Mouse (Mus musculus) embryonic facial prominence, embryonic 10.5 days (tissue): ENCODE results near the gene Epor. TPM values are rescaled to one million over a fixed set of nuclear protein-coding genes. Genes with fewer than 3 reads are reported as not detected.
A peak's percentile ranks its signal among the peaks of the same experiment; 100 is the strongest.

Source experiments
- DNase-seq: peaks from one replicate; pipeline ENCODE4 v3.0.0-alpha.2; 2017; ENCODE audit warnings: low spot score
- H3K27ac ChIP-seq: fragments of 300-500 bp; sonication (generic); replicated peaks from 2 replicates; pipeline ENCODE4 v1.5.1; 2016; ENCODE audit warnings: mild to moderate bottlenecking
- H3K27me3 ChIP-seq: fragments of 300-500 bp; sonication (generic); replicated peaks from 2 replicates; pipeline ENCODE4 v1.6.1; 2016; ENCODE audit warnings: low read depth, mild to moderate bottlenecking; ENCODE audit not compliant: poor library complexity, severe bottlenecking
- H3K36me3 ChIP-seq: fragments of 300-500 bp; sonication (generic); replicated peaks from 2 replicates; pipeline ENCODE4 v1.6.1; 2016; ENCODE audit warnings: mild to moderate bottlenecking, moderate library complexity
- H3K4me1 ChIP-seq: fragments of 300-500 bp; sonication (generic); 2 replicates; pipeline ENCODE4 v1.6.1; 2016
- H3K4me3 ChIP-seq: fragments of 300-500 bp; sonication (generic); 2 replicates; pipeline ENCODE4 v1.5.1; 2016; ENCODE audit warnings: mild to moderate bottlenecking, moderate library complexity
- H3K9me3 ChIP-seq: fragments of 300-500 bp; sonication (generic); 2 replicates; pipeline ENCODE4 v1.6.1; 2016; ENCODE audit warnings: mild to moderate bottlenecking
- WGBS: fragments of 180-500 bp; shearing (Covaris S2); methylation state at CpG from one replicate; pipeline ENCODE4 v1.1.7; 2016; 5-methylcytosine and 5-hydroxymethylcytosine counted together
- polyA plus RNA-seq: library from polyadenylated mRNA; unstranded; fragments of >200 nt; fragmentation: Nextera tagmentation; extraction: Ambion mirVana; gene quantifications from 2 replicates; pipeline ENCODE4 v1.2.1, GENCODE M21; 2016

Gene Epor
- polyA plus RNA-seq, 1 experiment from 2014 or later = 8.6 TPM

DNA sequence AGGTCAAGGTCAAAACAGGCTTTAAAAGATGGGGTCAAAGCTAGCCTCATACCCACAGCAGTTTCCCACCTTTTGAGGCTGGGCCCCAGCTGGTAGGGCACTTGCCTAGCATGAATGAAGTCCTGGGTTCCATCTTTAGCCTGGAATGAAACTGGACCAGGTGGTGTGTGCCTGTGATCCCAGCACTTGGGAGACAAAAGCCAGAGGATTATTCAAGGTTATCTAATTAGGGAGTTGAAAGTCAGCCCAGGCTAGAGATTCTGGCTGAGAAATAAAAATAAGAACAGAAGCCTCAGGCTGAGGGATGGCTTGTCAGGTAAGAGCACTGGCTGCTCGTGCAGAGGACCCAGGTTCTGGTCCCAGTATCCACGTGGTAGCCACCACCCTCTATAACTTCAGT, 31.3 kb downstream of the Epor start:
- H3K36me3 ChIP-seq = no peaks in the 10 kb centered on the region
- no peak overlapping the region for H3K27ac ChIP-seq
- no peaks in the 10 kb centered on the region for H3K9me3 ChIP-seq
- no peak overlapping the region for H3K4me3 ChIP-seq
- H3K4me1 ChIP-seq = peaks cover 16% of the 10 kb centered on the region
- 66% methylated on average over 2 of the region's 2 CpGs for WGBS
- DNase-seq = no peak
- peaks cover 21% of the 10 kb centered on the region for H3K27me3 ChIP-seq

DNA sequence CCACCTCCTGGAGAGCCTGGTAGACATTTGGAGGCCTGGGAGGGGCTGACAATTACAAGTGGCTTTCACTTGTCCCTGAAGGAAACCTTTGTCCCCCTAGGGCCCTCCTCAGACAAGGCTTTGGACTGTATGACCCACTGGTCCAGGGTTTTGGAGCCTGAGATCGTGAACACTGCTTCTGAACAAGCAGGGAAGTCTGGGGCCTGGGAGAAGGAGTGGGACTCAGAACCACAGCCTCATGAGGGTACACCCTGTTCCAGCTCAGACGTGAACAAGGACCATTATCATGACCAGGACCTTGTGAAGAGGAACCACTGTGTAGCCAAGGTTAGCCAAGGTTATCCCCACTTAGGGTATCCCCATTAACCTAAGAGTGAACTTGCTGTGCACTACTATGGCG, 34.1 kb downstream of the Epor start:
- Histone ChIP-seq H3K4me3 (no peak overlapping the region), H3K4me1 (peaks cover 17% of the 10 kb centered on the region), H3K27ac (no peak overlapping the region), H3K36me3 (peaks cover 12% of the 10 kb centered on the region; the same call in 1 of the 2 replicates), H3K9me3 (no peaks in the 10 kb centered on the region), H3K27me3 (peaks cover 12% of the 10 kb centered on the region)
- no peak for DNase-seq
- 80% methylated on average over 3 of the region's 3 CpGs for WGBS

DNA sequence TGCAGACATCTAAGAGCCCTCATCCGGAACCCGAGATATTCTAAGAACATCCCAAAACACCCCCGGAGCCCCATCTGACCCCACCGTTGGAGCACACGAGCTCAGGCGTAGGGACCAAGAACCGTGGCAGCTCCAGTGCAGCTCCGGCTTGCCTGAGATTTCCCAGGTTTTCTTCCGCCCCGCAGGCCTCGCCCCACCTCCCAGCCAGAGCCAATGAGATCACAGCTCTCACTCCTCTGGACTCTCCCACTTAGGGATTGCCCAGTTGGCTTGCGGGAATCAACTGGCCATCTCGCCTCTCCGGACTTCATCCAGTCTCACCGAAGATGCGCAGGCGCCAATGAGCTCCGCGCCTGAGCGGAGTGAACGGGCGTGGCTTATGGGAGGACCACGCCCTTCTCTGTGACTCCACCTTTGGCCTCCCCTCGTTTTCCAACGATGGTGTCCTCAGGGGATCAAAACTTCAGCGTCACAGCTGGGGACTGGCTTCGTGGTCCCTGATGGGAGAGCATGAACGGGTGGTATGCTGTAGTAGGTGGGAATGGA, 36.0 kb downstream of the Epor start, which contains the start of the genes Ccdc159 and Tmem205:
Gene Ccdc159 (plus strand): TSS at position 264 of the 546 bp plus-strand sequence.
Gene Tmem205 (minus strand): TSS at position 349 of the 546 bp plus-strand sequence.
- peak within 1 kb of the TSS; percentile 63 for H3K4me3 ChIP-seq
- peak; percentile 96 for DNase-seq
- H3K4me1 ChIP-seq = peaks cover 17% of the 10 kb centered on the region
- no peaks in the 10 kb centered on the region for H3K9me3 ChIP-seq
- H3K27ac ChIP-seq = peak within 1 kb of the TSS; percentile 81
- no peaks in the 10 kb centered on the region for H3K27me3 ChIP-seq
- H3K36me3 ChIP-seq = peaks cover 17% of the 10 kb centered on the region; the same call in 1 of the 2 replicates
- WGBS = under 1% methylated on average over 28 of the region's 28 CpGs

DNA sequence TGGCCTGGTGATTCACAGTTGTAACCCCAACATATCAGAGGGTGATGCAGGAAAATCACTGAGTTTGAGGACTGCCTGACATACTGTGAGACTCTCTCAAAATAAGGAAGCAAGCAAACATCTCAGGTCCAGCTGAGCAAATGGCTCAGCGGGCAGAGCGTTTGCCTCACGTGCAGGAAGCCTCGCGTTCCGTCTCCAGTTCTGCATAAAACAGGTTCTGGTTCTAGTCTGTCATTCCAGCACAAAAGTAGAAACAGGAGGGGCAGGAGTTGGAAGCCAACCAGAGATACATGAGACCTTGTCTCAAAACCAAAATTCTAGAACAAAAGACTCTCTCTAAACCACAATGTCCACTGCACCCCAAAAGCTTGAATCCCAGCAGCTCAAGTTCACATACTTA, 36.5 kb downstream of the Epor start:
- peaks cover 19% of the 10 kb centered on the region; the same call in 1 of the 2 replicates for H3K36me3 ChIP-seq
- H3K27ac ChIP-seq = peak overlapping the region; percentile 81
- DNase-seq = no peak
- H3K4me1 ChIP-seq = peaks cover 17% of the 10 kb centered on the region
- H3K9me3 ChIP-seq = no peaks in the 10 kb centered on the region
- peak overlapping the region; percentile 63 for H3K4me3 ChIP-seq
- 5% methylated on average over 6 of the region's 6 CpGs for WGBS
- H3K27me3 ChIP-seq = no peaks in the 10 kb centered on the region

DNA sequence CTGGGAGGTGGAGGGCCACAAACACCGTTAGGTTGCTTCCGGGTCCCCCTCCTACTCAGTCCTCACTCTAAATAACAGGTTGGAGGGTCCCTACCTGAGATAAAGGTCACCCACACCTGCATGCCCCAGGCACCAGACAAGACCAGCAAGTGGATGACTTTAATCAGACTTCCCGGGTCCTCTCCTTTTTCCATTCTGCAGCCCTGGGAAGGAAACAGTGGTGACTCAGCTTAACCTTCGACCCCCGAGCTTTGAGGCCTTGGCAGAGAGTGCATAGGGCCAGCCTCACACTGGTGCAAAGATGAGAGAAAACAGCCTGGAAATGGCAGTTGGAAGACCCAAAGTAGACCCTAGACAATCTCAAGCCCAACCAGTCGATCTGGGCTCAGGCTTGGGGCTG, 37.2 kb downstream of the Epor start:
- Histone ChIP-seq H3K9me3 (no peaks in the 10 kb centered on the region), H3K4me1 (peaks cover 17% of the 10 kb centered on the region), H3K27ac (no peak overlapping the region), H3K27me3 (no peaks in the 10 kb centered on the region), H3K4me3 (peak overlapping the region; percentile 63), H3K36me3 (peaks cover 22% of the 10 kb centered on the region; the same call in 1 of the 2 replicates)
- no peak for DNase-seq
- 76% methylated on average over 6 of the region's 6 CpGs for WGBS

DNA sequence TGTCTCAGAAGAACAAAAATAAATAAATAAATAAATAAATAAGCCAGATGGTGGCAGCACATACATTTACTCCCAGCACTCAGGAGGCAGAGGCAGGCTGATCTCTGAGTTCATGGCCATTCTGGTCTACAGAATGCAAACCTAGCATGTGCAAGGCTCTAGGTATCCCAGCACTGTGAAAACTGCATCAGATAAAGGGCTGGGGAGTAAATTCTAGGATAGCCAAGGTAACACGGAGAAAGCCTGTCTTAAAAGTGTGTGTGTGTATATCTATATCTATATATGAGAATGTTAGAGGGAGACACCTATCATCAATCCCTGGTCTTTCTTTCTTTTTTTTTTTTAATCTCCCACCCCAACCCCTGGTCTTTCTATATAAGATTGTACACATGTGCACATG, 37.8 kb downstream of the Epor start:
- Histone ChIP-seq H3K9me3 (no peaks in the 10 kb centered on the region), H3K4me3 (no peak overlapping the region), H3K27ac (no peak overlapping the region), H3K36me3 (peaks cover 22% of the 10 kb centered on the region; the same call in 1 of the 2 replicates), H3K4me1 (peaks cover 17% of the 10 kb centered on the region), H3K27me3 (no peaks in the 10 kb centered on the region)
- 97% methylated on average over 1 of the region's 1 CpGs for WGBS
- no peak for DNase-seq

DNA sequence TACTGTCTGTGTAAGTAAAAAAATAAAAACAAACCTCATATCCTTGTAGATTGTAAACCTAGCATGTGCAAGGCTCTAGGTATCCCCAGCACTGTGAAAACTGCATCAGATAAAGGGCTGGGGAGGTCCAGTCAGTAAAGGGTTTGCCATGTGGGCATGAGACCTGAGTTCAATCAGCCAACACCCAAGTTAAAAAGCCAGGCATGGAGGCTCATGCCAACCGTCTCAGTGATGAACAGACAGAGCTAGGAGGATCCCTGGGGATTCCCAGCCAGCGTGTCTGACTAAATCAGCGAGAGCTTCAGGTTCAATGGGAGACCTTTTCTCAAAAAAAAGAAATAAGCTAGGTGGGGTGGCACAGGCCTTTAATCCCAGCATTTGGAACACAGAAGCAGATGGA, 38.3 kb downstream of the Epor start:
- peaks cover 17% of the 10 kb centered on the region for H3K4me1 ChIP-seq
- WGBS = 91% methylated on average over 3 of the region's 3 CpGs
- H3K27ac ChIP-seq = no peak overlapping the region
- H3K4me3 ChIP-seq = no peak overlapping the region
- no peak for DNase-seq
- peaks cover 22% of the 10 kb centered on the region; the same call in 1 of the 2 replicates for H3K36me3 ChIP-seq
- no peaks in the 10 kb centered on the region for H3K9me3 ChIP-seq
- no peaks in the 10 kb centered on the region for H3K27me3 ChIP-seq

DNA sequence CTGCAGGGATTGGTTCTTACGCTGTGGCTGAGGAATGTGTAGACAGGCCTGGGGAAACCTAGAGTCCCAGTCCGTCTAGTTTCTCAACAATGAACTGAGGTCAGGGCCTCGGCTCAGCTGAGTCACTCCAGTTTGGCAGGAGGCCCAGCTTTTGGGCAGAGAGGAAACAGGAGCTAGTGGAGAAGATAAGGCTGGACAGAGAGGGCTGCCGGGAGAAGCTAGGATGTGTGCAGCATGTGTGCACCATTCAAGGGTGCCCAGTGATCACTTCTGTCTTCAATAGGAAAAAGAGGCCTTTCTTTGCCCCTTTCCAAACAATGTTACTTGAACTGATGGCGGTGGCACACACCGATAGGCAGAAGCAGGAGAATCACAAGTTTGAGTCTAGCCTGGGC, 39.2 kb downstream of the Epor start:
- 82% methylated on average over 6 of the region's 6 CpGs for WGBS
- Histone ChIP-seq H3K27ac (no peak overlapping the region), H3K4me3 (no peak overlapping the region), H3K4me1 (peaks cover 17% of the 10 kb centered on the region), H3K27me3 (no peaks in the 10 kb centered on the region), H3K9me3 (no peaks in the 10 kb centered on the region), H3K36me3 (peaks cover 22% of the 10 kb centered on the region; the same call in 1 of the 2 replicates)
- DNase-seq = no peak

DNA sequence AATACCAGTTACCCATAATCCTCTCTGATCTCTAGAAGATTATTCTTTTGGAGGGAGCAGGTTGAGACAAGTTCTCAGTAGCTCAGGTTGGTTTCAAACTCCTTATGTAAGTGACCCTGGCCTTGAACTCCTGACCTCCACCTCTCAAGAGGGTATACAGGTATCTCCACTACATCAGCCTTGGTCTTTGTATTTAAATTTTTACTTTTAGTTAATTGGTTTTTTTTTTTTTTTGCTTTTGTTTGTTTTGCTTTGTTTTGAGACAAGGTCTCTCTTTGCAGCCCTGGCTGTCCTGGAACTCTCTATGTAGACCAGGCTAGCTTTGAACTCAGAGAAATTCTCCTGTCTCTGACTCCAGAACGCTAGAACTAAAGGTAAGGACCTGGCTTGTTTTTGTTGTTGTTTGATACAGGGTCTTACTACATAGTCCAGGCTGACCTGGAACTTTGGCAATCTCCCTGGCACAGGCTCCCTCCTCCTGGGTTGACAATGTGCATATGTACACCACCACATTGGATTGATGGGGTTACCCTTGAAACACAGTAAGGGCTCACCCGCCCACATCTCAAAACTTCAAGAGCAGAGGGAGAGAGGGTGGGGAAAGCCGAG, 39.7 kb downstream of the Epor start:
- Histone ChIP-seq H3K9me3 (no peaks in the 10 kb centered on the region), H3K36me3 (peaks cover 22% of the 10 kb centered on the region; the same call in 1 of the 2 replicates), H3K27ac (no peak overlapping the region), H3K4me3 (no peak overlapping the region), H3K4me1 (peaks cover 17% of the 10 kb centered on the region), H3K27me3 (no peaks in the 10 kb centered on the region)
- 71% methylated on average over 3 of the region's 3 CpGs for WGBS
- DNase-seq = no peak

DNA sequence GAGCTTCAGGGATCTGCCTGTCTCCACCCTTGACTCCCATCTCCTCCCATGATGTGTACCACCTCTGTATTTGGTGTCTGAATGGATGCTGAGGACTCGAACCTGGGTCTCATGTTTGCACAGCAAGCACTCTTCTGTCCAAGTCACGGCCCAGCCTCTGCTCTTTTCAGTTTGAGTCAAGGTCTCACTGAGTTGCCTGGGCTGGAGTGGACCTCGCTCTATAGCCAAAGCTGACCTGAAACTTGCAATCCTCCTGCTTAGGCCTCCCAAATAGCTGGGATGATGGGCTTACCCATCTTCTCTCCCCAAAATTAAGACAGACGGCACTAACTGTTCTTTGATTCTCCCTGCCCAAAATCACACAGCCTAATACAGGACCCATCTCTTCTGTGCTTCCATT, 40.3 kb downstream of the Epor start:
- no peak overlapping the region for H3K27ac ChIP-seq
- H3K36me3 ChIP-seq = peaks cover 22% of the 10 kb centered on the region; the same call in 1 of the 2 replicates
- H3K4me3 ChIP-seq = no peak overlapping the region
- WGBS = 90% methylated on average over 4 of the region's 4 CpGs
- H3K4me1 ChIP-seq = peaks cover 22% of the 10 kb centered on the region
- no peaks in the 10 kb centered on the region for H3K9me3 ChIP-seq
- H3K27me3 ChIP-seq = no peaks in the 10 kb centered on the region
- DNase-seq = no peak

DNA sequence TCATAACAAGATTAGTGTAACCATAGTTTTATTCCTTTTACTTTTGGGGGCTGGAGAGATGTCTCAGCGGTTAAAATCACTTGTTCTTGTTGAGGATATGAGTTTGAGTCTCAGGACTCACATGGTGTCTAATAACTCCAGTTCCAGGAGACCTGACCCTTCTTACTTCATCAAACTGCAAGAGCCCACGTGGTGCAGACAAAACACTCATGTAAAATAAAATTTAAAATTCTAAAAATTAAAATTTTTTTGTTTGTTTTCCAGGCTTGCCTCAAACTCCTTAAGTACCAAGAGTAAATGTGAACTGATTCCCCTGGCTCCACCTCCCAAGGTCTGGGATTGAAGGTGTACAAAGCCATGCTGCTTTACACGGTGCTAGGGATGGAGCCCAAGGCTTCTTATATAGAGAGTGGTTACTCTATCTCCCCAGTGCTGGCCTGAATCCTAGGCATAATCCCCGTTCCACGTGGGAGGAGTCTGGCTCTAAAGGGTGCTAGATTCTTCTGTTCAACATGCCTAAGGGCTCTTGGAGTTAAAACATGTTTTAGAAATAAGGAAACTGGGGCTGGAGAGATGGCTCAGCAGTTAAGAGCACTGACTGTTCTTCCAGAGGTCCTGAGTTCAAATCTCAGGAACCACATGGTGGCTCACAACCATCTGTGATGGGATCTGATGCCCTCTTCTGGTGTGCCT, 44.5 kb downstream of the Epor start:
- no peaks in the 10 kb centered on the region for H3K9me3 ChIP-seq
- H3K4me1 ChIP-seq = peaks cover 14% of the 10 kb centered on the region
- DNase-seq = no peak
- WGBS = 25% methylated on average over 5 of the region's 5 CpGs
- no peak overlapping the region for H3K27ac ChIP-seq
- H3K36me3 ChIP-seq = peaks cover 6% of the 10 kb centered on the region; the same call in 1 of the 2 replicates
- peaks cover 40% of the 10 kb centered on the region for H3K27me3 ChIP-seq
- peak overlapping the region; percentile 68 for H3K4me3 ChIP-seq

DNA sequence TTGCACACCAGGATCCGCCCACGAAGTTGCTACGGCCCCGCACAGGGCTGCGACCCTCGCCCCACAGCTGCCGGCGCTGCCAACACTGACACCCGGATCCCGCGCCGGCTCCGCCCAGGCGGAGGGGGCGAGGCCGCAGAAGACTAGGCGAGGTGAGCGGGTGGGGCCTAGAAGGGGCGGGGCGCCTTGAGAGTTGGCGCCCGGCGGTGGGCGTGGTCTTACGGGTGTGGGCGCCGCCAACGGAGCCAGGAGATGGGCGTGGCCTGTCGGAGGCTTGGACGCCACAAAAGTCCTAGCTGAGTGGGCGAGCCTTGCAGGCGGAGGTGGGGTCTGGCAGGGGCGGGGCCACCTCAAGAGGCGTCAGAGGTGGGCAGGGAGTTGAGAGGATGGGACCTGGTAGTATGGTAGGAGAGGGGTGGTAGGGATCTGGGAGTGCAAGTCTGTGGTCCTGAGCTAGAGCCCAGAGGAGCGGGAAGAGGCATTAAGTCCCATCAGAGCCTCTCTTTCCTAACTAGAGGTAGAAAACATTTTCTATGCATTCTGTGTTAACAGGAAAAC, 45.2 kb downstream of the Epor start, which contains the start of gene Rab3d:
Gene Rab3d (minus strand): TSS at position 158 of the 558 bp plus-strand sequence.
- peaks cover 14% of the 10 kb centered on the region for H3K4me1 ChIP-seq
- peaks cover 5% of the 10 kb centered on the region; the same call in 1 of the 2 replicates for H3K36me3 ChIP-seq
- under 1% methylated on average over 36 of the region's 36 CpGs for WGBS
- no peaks in the 10 kb centered on the region for H3K9me3 ChIP-seq
- H3K27ac ChIP-seq = peak within 1 kb of the TSS; percentile 66; the same call in 1 of the 2 replicates
- H3K27me3 ChIP-seq = peaks cover 40% of the 10 kb centered on the region
- DNase-seq = peak; percentile 98
- H3K4me3 ChIP-seq = peak within 1 kb of the TSS; percentile 68
